Mouse (Mus musculus) lung, embryonic 15.5 days (tissue): ENCODE results near the gene Sparcl1. TPM values are rescaled to one million over a fixed set of nuclear protein-coding genes. Genes with fewer than 3 reads are reported as not detected.

Source experiments
- ATAC-seq: fragments of 200-750 bp; cut with Nextera tagmentation; 2 replicates; pipeline ENCODE4 v1.8.0; 2017; ENCODE audit warnings: moderate number of reproducible peaks, borderline replicate concordance; ENCODE audit not compliant: low FRiP score, low TSS enrichment; ENCODE audit errors: extremely low read depth
- H3K27ac ChIP-seq: fragments of 300-500 bp; sonication (generic); 2 replicates; pipeline ENCODE4 v1.5.1; 2015; ENCODE audit warnings: moderate library complexity, mild to moderate bottlenecking, inconsistent platforms
- H3K27me3 ChIP-seq: fragments of 300-500 bp; sonication (generic); 2 replicates; pipeline ENCODE4 v1.6.1; 2015; ENCODE audit warnings: inconsistent platforms
- H3K36me3 ChIP-seq: fragments of 300-500 bp; sonication (generic); 2 replicates; pipeline ENCODE4 v1.6.1; 2015; ENCODE audit warnings: inconsistent platforms
- H3K4me1 ChIP-seq: fragments of 300-500 bp; sonication (generic); 2 replicates; pipeline ENCODE4 v1.6.1; 2015; ENCODE audit warnings: inconsistent platforms
- H3K4me2 ChIP-seq: fragments of 300-500 bp; sonication (generic); 2 replicates; pipeline ENCODE4 v1.6.1; 2015; ENCODE audit warnings: inconsistent platforms, mild to moderate bottlenecking, moderate library complexity
- H3K4me3 ChIP-seq: fragments of 300-500 bp; sonication (generic); 2 replicates; pipeline ENCODE4 v1.5.1; 2015; ENCODE audit warnings: mild to moderate bottlenecking, inconsistent platforms
- H3K9ac ChIP-seq: fragments of 300-500 bp; sonication (generic); 2 replicates; pipeline ENCODE4 v1.6.1; 2015; ENCODE audit warnings: inconsistent platforms
- H3K9me3 ChIP-seq: fragments of 300-500 bp; sonication (generic); 2 replicates; pipeline ENCODE4 v1.6.1; 2016; ENCODE audit warnings: inconsistent platforms
- WGBS: fragments of 180-500 bp; shearing (Covaris S2); methylation state at CpG from one replicate; pipeline ENCODE4 v1.1.7; 2015; 5-methylcytosine and 5-hydroxymethylcytosine counted together
- microRNA-seq: library from miRNA; unstranded; fragments of <30 nt; microRNA quantifications from one replicate; pipeline ENCODE4, GENCODE M21; 2016
- polyA plus RNA-seq: library from polyadenylated mRNA; unstranded; fragments of >200 nt; fragmentation: Nextera tagmentation; extraction: Ambion mirVana; gene quantifications from 2 replicates; pipeline ENCODE4 v1.2.1, GENCODE M21; 2015

The Sparcl1 gene
- polyA plus RNA-seq, 1 experiment from 2014 or later = 369 TPM

DNA sequence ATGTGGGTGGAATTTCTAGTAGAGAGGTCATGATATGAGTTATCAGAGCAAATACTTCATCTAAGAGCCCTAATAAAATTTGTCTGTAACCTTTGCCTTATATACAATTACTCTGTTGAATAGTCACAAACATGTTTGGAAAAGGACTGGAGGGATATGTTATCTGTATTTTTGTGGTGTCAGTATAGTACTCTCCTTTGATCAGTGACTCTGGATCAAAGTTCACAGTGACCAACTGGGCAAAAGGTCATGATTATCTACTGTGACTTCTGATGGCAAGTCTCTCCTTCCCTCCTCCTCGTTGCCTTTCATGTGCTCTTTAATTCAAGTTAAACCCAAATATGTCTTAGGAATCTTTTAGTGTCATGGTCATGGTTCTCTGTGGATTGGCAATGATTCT lies 77.7 kb downstream of the Sparcl1 start:
- Histone ChIP-seq H3K4me2 (no peak overlapping the region), H3K27me3 (no peaks in the 10 kb centered on the region), H3K4me1 (no peaks in the 10 kb centered on the region), H3K36me3 (no peaks in the 10 kb centered on the region), H3K9ac (no peak overlapping the region), H3K27ac (no peak overlapping the region), H3K4me3 (no peak overlapping the region), H3K9me3 (no peaks in the 10 kb centered on the region)
- no peak for ATAC-seq
- 28% methylated on average over 1 of the region's 1 CpGs for WGBS

DNA sequence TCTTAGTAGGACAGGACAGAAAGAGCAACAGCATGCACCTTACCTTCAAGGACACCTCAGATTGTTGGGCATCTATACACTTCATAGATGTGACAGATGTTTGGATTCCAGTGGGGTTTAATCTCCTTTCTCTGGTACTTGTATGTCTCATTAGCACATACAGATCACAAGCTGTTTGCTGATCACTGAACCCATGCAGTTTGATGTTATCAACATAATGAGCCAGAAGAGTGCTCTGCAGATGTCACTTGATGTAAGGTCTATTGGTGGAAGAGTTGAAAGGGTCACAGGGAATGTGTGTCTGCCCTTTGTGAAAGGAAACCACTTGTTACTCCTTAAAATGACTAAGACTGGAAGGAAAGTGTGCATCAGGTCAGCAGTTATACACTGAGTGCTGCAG lies 78.5 kb downstream of the Sparcl1 start:
- Histone ChIP-seq H3K4me1 (no peaks in the 10 kb centered on the region), H3K27me3 (no peaks in the 10 kb centered on the region), H3K9me3 (no peaks in the 10 kb centered on the region), H3K27ac (no peak overlapping the region), H3K36me3 (no peaks in the 10 kb centered on the region), H3K4me3 (no peak overlapping the region), H3K9ac (no peak overlapping the region), H3K4me2 (no peak overlapping the region)
- ATAC-seq = no peak

DNA sequence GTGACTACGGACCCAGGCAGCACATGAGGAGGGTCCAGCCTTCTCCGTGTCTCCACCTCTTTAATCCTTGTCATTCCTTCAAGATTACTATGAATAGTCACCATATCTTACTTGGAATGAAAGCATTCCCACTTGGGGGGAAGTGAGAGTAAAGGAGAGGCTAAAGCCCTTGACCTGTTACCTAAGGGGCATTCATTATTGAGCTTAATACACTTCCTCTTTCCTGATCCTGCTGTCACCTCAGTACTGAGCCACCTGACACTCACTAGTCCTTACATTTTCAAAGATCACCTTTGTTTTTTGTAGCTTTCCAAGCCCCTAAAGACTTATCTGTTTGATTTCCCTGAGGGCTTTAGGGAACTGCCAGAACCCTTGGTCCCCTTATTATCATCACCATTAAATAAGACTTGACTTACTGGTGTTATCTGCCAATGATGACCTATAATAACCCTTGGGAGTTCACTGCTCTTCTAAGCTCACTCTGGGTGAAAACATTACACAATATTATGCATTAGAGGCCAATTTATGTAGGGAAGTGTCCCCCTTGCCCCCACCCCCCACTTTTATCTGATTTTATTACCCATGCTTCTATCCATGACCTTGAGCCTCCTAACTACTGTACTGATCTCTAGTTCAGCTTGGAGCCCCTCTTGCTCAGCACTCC lies 81.0 kb downstream of the Sparcl1 start:
- no peaks in the 10 kb centered on the region for H3K27me3 ChIP-seq
- ATAC-seq = no peak
- no peaks in the 10 kb centered on the region for H3K4me1 ChIP-seq
- 40% methylated on average over 2 of the region's 2 CpGs for WGBS
- no peak overlapping the region for H3K4me2 ChIP-seq
- H3K36me3 ChIP-seq = no peaks in the 10 kb centered on the region
- H3K4me3 ChIP-seq = no peak overlapping the region
- H3K27ac ChIP-seq = no peak overlapping the region
- H3K9ac ChIP-seq = no peak overlapping the region
- H3K9me3 ChIP-seq = no peaks in the 10 kb centered on the region

Small RNA genes within 50 kb of the gene (microRNA-seq; reads per million reads assigned to microRNA genes)
- gene Mir5619 = 1.1 reads per million

Other genes with a start within 250 kb of the Sparcl1 start
- 10.2 and 10.8 TPM in 2 replicates for gene Klhl8, start 202.5 kb downstream of the Sparcl1 start, polyA plus RNA-seq
- gene Hsd17b13, start 136.3 kb downstream of the Sparcl1 start, polyA plus RNA-seq = 0.22 and 0.38 TPM in 2 replicates
- gene Hsd17b11, start 91.8 kb downstream of the Sparcl1 start, polyA plus RNA-seq = 4.5 and 4.9 TPM in 2 replicates
- 64.3 and 67.0 TPM in 2 replicates for gene Nudt9, start 67.4 kb downstream of the Sparcl1 start, polyA plus RNA-seq
- 0.42 TPM in 1 of 2 replicates, not detected in the other for gene Gm17660, start 36.1 kb downstream of the Sparcl1 start, polyA plus RNA-seq
- gene Dspp, start 57.0 kb upstream of the Sparcl1 start, polyA plus RNA-seq = 0.04 TPM in 1 of 2 replicates, not detected in the other
- gene Dmp1, start 88.9 kb upstream of the Sparcl1 start, polyA plus RNA-seq = 0.52 and 0.74 TPM in 2 replicates
- 4.6 and 5.1 TPM in 2 replicates for gene Ibsp, start 185.4 kb upstream of the Sparcl1 start, polyA plus RNA-seq
- not detected in 2 replicates for gene Mepe, start 211.6 kb upstream of the Sparcl1 start, polyA plus RNA-seq